Mouse (Mus musculus) embryonic facial prominence, embryonic 15.5 days (tissue): Measurements from ENCODE around the gene Atxn7l1. TPM values are rescaled to one million over a fixed set of nuclear protein-coding genes. Genes with fewer than 3 reads are reported as not detected.
A peak's percentile ranks its signal among the peaks of the same experiment; 100 is the strongest.

Source experiments
- ATAC-seq: fragments of 200-750 bp; cut with Nextera tagmentation; 2 replicates; pipeline ENCODE4 v1.8.0; 2017; ENCODE audit warnings: low read depth, moderate TSS enrichment; ENCODE audit not compliant: insufficient number of reproducible peaks, low FRiP score, low TSS enrichment
- H3K27ac ChIP-seq: fragments of 300-500 bp; sonication (generic); replicated peaks from 2 replicates; pipeline ENCODE4 v1.5.1; 2015; ENCODE audit warnings: mild to moderate bottlenecking, inconsistent platforms
- H3K27me3 ChIP-seq: fragments of 300-500 bp; sonication (generic); 2 replicates; pipeline ENCODE4 v1.6.1; 2015; ENCODE audit warnings: inconsistent platforms
- H3K36me3 ChIP-seq: fragments of 300-500 bp; sonication (generic); 2 replicates; pipeline ENCODE4 v1.6.1; 2015; ENCODE audit warnings: mild to moderate bottlenecking, inconsistent platforms
- H3K4me1 ChIP-seq: fragments of 300-500 bp; sonication (generic); 2 replicates; pipeline ENCODE4 v1.6.1; 2015; ENCODE audit warnings: inconsistent platforms
- H3K4me2 ChIP-seq: fragments of 300-500 bp; sonication (generic); replicated peaks from 2 replicates; pipeline ENCODE4 v1.6.1; 2015; ENCODE audit warnings: mild to moderate bottlenecking, inconsistent platforms
- H3K4me3 ChIP-seq: fragments of 300-500 bp; sonication (generic); replicated peaks from 2 replicates; pipeline ENCODE4 v1.5.1; 2015; ENCODE audit warnings: mild to moderate bottlenecking, inconsistent platforms
- H3K9ac ChIP-seq: fragments of 300-500 bp; sonication (generic); 2 replicates; pipeline ENCODE4 v1.6.1; 2015; ENCODE audit warnings: inconsistent platforms
- H3K9me3 ChIP-seq: fragments of 300-500 bp; sonication (generic); replicated peaks from 2 replicates; pipeline ENCODE4 v1.6.1; 2016; ENCODE audit warnings: inconsistent platforms
- WGBS: fragments of 180-500 bp; shearing (Covaris S2); methylation state at CpG from one replicate; pipeline ENCODE4 v1.1.7; 2015; 5-methylcytosine and 5-hydroxymethylcytosine counted together
- polyA plus RNA-seq: library from polyadenylated mRNA; unstranded; fragments of >200 nt; fragmentation: Nextera tagmentation; extraction: Ambion mirVana; gene quantifications from 2 replicates; pipeline ENCODE4 v1.2.1, GENCODE M21; 2015

Atxn7l1 gene
- 12.7 and 14.9 TPM in 2 replicates for polyA plus RNA-seq

DNA sequence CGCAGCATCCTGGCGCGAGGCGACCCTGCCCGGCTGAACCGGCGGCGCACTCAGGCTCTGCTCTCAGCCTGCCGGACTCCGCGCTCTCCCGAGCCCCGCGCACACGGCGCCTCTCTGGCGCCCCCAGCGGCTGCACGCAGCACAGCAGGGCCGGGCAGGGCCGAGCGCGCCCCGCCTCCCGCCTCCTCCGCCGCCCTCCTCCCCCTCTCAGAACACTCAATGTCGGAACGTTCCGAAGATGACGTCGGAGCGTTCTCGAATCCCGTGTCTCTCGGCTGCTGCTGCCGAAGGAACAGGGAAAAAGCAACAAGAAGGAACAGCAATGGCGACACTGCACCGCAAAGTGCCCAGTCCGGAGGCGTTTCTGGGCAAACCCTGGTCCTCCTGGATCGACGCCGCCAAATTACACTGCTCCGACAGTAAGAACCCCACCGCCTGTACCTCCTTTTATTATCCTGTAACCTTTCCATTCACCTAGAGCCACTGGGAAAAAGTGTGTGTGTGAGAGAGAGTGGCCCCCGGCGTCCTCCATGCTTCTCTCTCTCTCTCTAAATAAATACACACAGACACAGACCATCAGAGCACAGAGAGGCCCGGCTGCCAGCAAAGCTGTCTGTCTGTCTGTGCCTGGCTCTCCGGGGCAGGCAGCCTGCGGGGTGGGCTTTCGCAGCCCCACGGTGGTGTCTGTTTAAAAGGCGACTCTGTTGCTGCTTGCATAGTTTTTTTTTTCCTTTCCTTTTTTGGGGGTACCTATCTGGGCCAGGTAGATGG, at the start of gene Atxn7l1:
Gene Atxn7l1 (plus strand): TSS at position 197 of the 771 bp plus-strand sequence.
- Histone ChIP-seq H3K4me2 (peak within 1 kb of the TSS; percentile 97), H3K27me3 (peaks cover 12% of the 10 kb centered on the region; the same call in 1 of the 2 replicates), H3K4me3 (peak within 1 kb of the TSS; percentile 69), H3K27ac (peak within 1 kb of the TSS; percentile 80), H3K36me3 (no peaks in the 10 kb centered on the region), H3K9me3 (no peaks in the 10 kb centered on the region), H3K9ac (peak within 1 kb of the TSS; percentile 83), H3K4me1 (peaks cover 21% of the 10 kb centered on the region)
- ATAC-seq = peak; percentile 93
- under 1% methylated on average over 53 of the region's 54 CpGs for WGBS

DNA sequence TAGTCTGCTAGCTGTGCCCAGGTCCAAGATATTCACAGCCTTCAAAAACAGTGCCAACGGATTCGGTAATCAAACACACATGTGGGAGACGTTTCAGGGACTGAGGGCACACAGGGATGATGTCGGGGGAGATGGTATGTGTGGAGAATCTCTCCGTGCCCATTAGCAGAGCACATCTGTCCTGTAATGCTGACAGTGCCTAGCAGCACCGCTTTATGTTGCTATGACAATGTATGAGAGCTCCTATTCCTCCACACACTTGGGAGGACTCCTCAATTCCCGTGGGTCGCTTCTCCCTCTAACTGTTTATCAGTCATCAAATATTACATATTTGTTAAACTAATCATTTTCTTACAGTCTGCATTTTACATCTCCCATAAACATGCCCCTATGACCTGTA, 45.9 kb upstream of the Atxn7l1 start:
- Histone ChIP-seq H3K36me3 (no peaks in the 10 kb centered on the region), H3K4me3 (no peak overlapping the region), H3K27me3 (no peaks in the 10 kb centered on the region), H3K4me2 (no peak overlapping the region), H3K4me1 (peaks cover 13% of the 10 kb centered on the region), H3K9me3 (no peaks in the 10 kb centered on the region), H3K9ac (no peak overlapping the region), H3K27ac (no peak overlapping the region)
- no peak for ATAC-seq
- WGBS = 52% methylated on average over 8 of the region's 8 CpGs

DNA sequence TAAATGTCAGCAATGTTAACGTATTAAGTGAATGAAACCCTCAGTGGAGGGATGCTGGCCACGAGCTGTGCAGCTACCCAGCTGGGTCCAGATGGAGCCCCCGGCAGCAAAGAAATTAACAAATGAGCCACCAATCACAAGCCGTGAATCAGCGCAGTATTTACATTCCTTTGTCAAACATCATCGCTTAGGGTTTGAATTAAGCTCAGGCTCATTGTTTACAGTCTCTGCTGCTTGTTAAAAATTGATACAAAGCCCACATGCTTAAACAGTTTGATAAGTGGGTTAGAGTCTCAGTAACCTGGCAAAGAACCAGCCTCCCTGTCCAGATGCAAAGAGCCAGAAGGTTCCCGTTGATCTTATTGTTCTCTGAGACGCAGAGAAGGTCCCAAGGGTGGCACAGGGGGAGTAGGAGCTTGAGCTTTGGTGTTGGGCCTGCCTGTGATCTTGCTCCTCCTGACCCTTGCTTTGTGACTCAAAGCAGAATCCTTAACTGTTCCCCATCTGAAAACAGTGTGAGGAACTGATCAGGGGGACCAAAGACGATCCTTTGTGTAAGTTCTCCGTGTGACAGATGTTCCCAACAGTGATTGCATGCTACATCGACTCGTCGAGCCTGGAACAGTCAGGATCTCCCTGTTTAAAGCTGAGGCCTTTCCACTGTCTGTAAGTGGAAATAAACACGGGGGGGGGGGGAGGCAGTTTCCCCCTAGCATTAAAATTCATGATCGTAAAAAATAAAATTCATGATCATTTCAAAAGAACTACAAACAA, 45.0 kb upstream of the Atxn7l1 start:
- Histone ChIP-seq H3K4me1 (peaks cover 13% of the 10 kb centered on the region), H3K27me3 (no peaks in the 10 kb centered on the region), H3K36me3 (no peaks in the 10 kb centered on the region), H3K9me3 (no peaks in the 10 kb centered on the region), H3K4me2 (no peak overlapping the region), H3K9ac (no peak overlapping the region), H3K4me3 (no peak overlapping the region), H3K27ac (no peak overlapping the region)
- 47% methylated on average over 15 of the region's 15 CpGs for WGBS
- peak; percentile 43 for ATAC-seq

DNA sequence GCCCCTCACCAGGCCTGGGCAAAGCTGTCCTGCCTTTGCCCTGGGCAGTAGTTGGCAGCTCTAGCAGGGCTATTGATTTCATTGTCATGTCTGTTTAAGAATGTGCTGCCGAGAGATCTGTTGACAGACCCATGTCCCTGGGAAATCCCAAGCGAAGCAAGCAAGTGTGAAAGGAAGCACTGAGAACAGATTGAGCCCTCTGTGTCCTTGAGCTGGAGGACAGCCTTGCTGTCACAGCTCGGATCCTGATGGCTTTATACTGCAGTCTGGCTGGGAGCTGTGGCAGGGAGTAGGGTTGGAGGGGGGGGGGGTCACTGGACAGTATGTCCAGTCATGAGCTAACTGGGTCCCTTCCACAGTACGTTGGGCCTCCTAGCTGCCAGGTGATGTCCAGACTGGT, 41.8 kb upstream of the Atxn7l1 start:
- no peaks in the 10 kb centered on the region for H3K27me3 ChIP-seq
- no peak overlapping the region for H3K4me2 ChIP-seq
- WGBS = 72% methylated on average over 4 of the region's 4 CpGs
- H3K27ac ChIP-seq = no peak overlapping the region
- no peak overlapping the region for H3K4me3 ChIP-seq
- H3K9ac ChIP-seq = no peak overlapping the region
- peaks cover 21% of the 10 kb centered on the region for H3K4me1 ChIP-seq
- no peaks in the 10 kb centered on the region for H3K9me3 ChIP-seq
- H3K36me3 ChIP-seq = no peaks in the 10 kb centered on the region
- ATAC-seq = no peak

DNA sequence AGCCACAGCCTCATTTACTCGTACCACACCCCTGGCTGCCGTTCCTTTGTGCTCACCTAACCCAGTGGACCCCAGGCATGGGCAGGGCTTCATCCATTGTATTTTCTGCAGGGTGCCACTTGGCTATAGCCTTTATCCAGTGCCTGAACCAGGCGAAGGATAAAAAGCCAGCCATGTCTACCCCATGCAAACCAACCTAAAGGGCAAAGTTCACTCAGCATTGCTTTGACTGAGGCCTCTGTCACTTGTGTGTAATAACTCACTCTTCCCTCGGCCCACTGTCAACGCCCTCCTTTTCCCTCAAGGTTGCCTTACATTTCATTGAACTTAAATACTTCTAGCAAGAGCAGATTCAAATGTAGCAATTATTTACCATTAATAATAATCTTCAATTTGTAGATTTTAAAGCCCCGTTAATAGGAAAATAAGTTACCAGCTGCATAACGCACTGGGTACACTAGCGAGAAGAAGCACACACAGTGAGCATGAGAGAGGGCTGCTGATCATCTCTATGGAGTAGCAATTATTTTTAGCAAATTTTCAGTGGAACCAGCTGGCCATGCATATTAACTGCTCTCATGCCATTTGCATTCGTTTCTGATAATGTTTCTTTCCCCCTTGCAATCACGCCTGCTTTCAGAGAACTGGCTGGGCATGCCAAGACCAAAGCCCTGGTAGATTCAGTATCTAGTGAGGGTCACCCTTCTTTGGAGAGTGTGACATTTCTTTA, 40.9 kb upstream of the Atxn7l1 start:
- no peak for ATAC-seq
- Histone ChIP-seq H3K27ac (no peak overlapping the region), H3K36me3 (no peaks in the 10 kb centered on the region), H3K27me3 (no peaks in the 10 kb centered on the region), H3K9ac (no peak overlapping the region), H3K4me3 (no peak overlapping the region), H3K4me2 (no peak overlapping the region), H3K4me1 (peaks cover 27% of the 10 kb centered on the region), H3K9me3 (no peaks in the 10 kb centered on the region)
- WGBS = 85% methylated on average over 10 of the region's 10 CpGs

DNA sequence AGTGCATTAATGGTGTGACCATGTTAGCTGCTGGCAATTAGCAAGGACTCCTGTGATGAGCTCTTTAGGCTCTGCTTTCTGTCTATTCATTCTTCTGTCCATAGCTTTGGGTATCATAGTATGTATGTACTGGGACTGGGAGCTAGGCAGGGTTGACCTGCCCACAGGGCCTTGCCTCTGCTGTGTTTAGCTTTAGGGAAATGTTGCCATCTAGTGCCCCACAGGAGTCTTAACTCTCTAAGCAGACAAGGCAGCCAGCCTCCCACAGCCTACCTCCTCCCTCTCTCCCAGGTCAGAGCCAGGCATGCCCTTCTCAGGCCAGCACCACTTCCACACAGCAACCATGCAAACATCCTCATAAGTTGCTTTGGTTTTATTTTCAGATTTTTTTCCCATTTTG, 38.0 kb upstream of the Atxn7l1 start:
- Histone ChIP-seq H3K4me3 (no peak overlapping the region), H3K36me3 (no peaks in the 10 kb centered on the region), H3K4me1 (peaks cover 28% of the 10 kb centered on the region), H3K27ac (no peak overlapping the region), H3K4me2 (no peak overlapping the region), H3K27me3 (no peaks in the 10 kb centered on the region), H3K9ac (no peak overlapping the region), H3K9me3 (no peaks in the 10 kb centered on the region)
- peak; percentile 60; the same call in 1 of the 2 replicates for ATAC-seq

DNA sequence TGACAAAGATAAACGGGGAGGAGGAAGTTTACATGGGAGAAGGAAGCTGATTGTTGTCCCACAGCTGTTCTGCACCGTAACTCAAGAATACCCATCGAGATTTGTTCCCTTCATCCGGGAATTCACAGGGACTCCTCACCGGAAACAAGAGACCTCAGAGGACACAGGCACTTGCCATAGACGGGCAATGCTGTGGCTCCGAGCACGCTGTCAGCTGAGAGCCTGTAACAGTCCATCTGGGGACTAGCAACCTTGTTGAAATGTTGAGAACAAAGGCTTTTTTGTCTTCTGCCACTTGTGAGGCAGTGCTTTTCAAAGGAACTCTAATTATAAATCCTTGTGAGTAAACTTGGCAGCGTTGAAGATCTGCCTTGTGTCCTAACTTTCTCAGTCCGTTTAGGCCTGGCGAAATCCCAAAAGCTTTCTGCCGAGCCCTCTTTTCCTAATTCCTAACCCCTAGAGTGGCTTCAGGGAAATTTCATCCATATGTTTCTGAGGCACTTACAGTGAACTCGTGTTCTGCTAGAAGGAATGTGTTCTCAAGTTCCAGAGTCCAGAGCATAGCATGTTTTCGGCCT, 36.5 kb upstream of the Atxn7l1 start:
- Histone ChIP-seq H3K27me3 (no peaks in the 10 kb centered on the region), H3K4me3 (no peak overlapping the region), H3K9ac (no peak overlapping the region), H3K27ac (peak overlapping the region; percentile 74), H3K4me2 (peak overlapping the region; percentile 21), H3K4me1 (peaks cover 28% of the 10 kb centered on the region), H3K36me3 (no peaks in the 10 kb centered on the region), H3K9me3 (no peaks in the 10 kb centered on the region)
- ATAC-seq = peak; percentile 84
- 13% methylated on average over 14 of the region's 14 CpGs for WGBS

DNA sequence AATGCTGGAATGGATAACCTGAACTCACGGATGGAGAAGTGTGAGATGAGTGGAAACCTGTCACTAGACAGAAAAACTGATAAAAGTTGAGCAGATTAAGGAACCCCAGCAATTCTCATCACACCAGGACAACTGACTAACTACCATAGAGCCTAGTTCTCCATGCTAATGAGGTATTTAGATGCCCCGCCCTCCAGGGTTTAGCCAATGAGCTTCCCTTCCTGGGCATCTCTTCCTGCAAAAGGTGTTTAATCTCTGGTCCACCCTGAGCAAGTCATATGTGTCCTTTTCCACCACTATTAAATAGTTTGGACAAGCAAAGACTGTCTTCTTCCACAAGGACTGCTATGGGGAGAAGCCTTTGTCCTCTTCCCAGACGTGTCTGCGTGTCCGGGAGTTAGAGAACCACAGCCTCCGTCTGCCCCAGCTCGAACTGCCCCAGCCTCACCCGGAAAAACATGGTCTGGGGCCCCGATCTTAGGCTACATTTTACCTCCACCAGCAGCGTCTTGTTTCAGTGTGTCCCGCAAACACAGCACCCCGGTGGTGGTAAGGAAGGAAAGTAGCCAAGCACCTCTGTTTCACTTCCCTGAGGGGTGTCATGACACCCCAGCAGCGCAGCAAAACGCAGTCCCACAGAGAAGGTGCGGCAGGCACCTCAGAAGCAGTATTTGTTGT, 28.7 kb upstream of the Atxn7l1 start:
- Histone ChIP-seq H3K9me3 (no peaks in the 10 kb centered on the region), H3K4me2 (no peak overlapping the region), H3K4me1 (no peaks in the 10 kb centered on the region), H3K9ac (no peak overlapping the region), H3K36me3 (no peaks in the 10 kb centered on the region), H3K4me3 (no peak overlapping the region), H3K27me3 (0 out of 2 replicates have a peak, but pooled peaks cover 4% of the 10 kb centered on the region), H3K27ac (no peak overlapping the region)
- ATAC-seq = no peak
- 40% methylated on average over 15 of the region's 15 CpGs for WGBS

DNA sequence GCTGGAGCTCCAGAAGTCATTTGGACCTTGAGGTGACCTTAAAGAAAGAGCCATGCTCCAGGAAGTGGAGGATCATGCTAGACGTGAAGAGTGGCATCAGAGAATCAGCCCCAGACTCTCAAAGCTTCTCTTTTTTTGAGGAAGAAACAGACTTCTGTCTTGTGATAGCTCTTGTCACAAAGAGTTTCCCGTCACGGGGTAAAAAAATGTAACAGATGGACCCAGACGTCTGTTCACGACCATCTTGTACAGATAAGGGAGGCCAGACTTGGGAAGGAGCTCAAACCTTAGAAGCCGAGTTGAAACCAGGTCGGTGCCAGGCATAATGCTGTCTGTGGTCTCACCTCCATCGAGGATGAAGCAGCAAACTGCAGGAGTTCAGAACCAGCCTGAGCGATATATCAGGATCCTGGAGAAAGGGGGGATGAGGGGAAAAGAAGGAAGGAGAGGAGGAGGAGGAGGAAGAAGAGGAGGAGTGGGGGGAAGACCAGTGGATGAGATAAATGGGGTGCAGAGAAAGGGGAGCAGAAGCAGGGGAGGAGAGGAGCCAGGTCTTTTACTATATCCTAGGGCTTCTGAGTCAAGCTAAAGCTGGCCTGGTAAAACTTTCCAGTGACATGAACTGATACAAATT, 21.8 kb upstream of the Atxn7l1 start:
- no peaks in the 10 kb centered on the region for H3K9me3 ChIP-seq
- H3K27ac ChIP-seq = no peak overlapping the region
- no peak overlapping the region for H3K4me3 ChIP-seq
- H3K4me1 ChIP-seq = peaks cover 6% of the 10 kb centered on the region
- no peak overlapping the region for H3K4me2 ChIP-seq
- 71% methylated on average over 9 of the region's 9 CpGs for WGBS
- no peak overlapping the region for H3K9ac ChIP-seq
- no peak for ATAC-seq
- H3K36me3 ChIP-seq = no peaks in the 10 kb centered on the region
- no peaks in the 10 kb centered on the region for H3K27me3 ChIP-seq

DNA sequence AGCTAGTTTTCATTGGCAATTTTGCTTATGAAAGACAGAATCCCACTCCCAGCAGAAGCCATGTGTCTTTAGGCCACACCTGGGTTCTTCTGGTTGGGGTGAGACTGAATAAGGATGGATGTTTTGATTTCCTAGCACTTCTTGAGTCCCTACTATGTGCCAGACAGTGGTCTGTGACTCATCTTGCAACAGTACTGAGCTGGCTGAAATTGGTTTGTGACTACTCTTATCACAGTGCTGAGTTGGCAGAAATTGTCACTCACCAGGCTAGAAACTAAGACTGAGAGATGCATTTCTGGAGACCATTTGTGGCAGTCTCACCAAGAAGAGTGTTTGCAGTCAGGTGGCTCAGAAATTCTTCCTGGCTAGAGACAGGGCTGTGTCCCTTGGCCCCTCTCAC, 21.2 kb upstream of the Atxn7l1 start:
- H3K9ac ChIP-seq = no peak overlapping the region
- H3K27me3 ChIP-seq = no peaks in the 10 kb centered on the region
- no peaks in the 10 kb centered on the region for H3K36me3 ChIP-seq
- no peak overlapping the region for H3K4me2 ChIP-seq
- H3K4me3 ChIP-seq = no peak overlapping the region
- no peaks in the 10 kb centered on the region for H3K9me3 ChIP-seq
- H3K4me1 ChIP-seq = peaks cover 6% of the 10 kb centered on the region
- no peak for ATAC-seq
- H3K27ac ChIP-seq = no peak overlapping the region
